Mouse (Mus musculus): ENCODE measurements around the gene Iba57. TPM values are rescaled to one million over a fixed set of nuclear protein-coding genes. Genes with fewer than 3 reads are reported as not detected.
"Not testable (repeated sequence)": the region's sequence is repeated elsewhere in the genome, so short reads cannot be mapped to it uniquely, and the experiment has no call there.

Iba57 gene
- 4.8 and 7.1 TPM in 2 replicates for polyA plus RNA-seq (2016; fragmentation: Nextera tagmentation; extraction: Ambion mirVana)

- peaks cover 16% of the 10 kb centered on the region for H3K36me3 ChIP-seq
- peak within 1 kb of the TSS; percentile 85 for H3K4me3 ChIP-seq
- peaks cover 3% of the 10 kb centered on the region; the same call in 1 of the 2 replicates for H3K27me3 ChIP-seq (ENCODE audit: insufficient read depth, poor library complexity, severe bottlenecking)
- peaks cover 24% of the 10 kb centered on the region for H3K4me1 ChIP-seq (replicated peaks)
- DNase-seq (ENCODE audit: low spot score), result peak; percentile 98
- no peaks in the 10 kb centered on the region for H3K9me3 ChIP-seq
- 4% methylated on average over 68 of the region's 68 CpGs for WGBS
- H3K27ac ChIP-seq, result peak within 1 kb of the TSS; percentile 98
Observed at GRCm38 (mm10) chr11:59163255-59164236, at the start of gene Iba57. Gene Iba57 (minus strand): TSS chr11:59163739.

- H3K27ac ChIP-seq, result no peak overlapping the region
- DNase-seq (ENCODE audit: low spot score), result no peak
- H3K4me3 ChIP-seq, result no peak overlapping the region
- H3K36me3 ChIP-seq, result peaks cover 87% of the 10 kb centered on the region
- H3K27me3 ChIP-seq (ENCODE audit: insufficient read depth, poor library complexity, severe bottlenecking), result no peaks in the 10 kb centered on the region
- H3K9me3 ChIP-seq, result no peaks in the 10 kb centered on the region
- peaks cover 27% of the 10 kb centered on the region for H3K4me1 ChIP-seq (replicated peaks)
- WGBS, result 95% methylated on average over 12 of the region's 12 CpGs
Observed at GRCm38 (mm10) chr11:59212892-59213494, 49.5 kb upstream of the Iba57 start.

GRCm38 (mm10) chr11:59212320-59212719, 48.8 kb upstream of the Iba57 start:
- Histone ChIP-seq H3K36me3 (peaks cover 80% of the 10 kb centered on the region), H3K4me1 (replicated peaks) (peaks cover 29% of the 10 kb centered on the region)
- not testable (repeated sequence) for H3K4me3 ChIP-seq; H3K27me3 ChIP-seq (ENCODE audit: insufficient read depth, poor library complexity, severe bottlenecking); DNase-seq (ENCODE audit: low spot score); H3K27ac ChIP-seq; H3K9me3 ChIP-seq
- WGBS, result 90% methylated on average over 12 of the region's 12 CpGs

GRCm38 (mm10) chr11:59211561-59211960, 48.0 kb upstream of the Iba57 start:
- H3K36me3 ChIP-seq, result peaks cover 77% of the 10 kb centered on the region
- not testable (repeated sequence) for DNase-seq (ENCODE audit: low spot score); H3K27me3 ChIP-seq (ENCODE audit: insufficient read depth, poor library complexity, severe bottlenecking)

GRCm38 (mm10) chr11:59210020-59210419, 46.5 kb upstream of the Iba57 start:
- Histone ChIP-seq H3K9me3 (no peaks in the 10 kb centered on the region), H3K27me3 (ENCODE audit: insufficient read depth, poor library complexity, severe bottlenecking) (no peaks in the 10 kb centered on the region), H3K4me1 (replicated peaks) (peaks cover 29% of the 10 kb centered on the region), H3K36me3 (peaks cover 79% of the 10 kb centered on the region), H3K27ac (no peak overlapping the region), H3K4me3 (no peak overlapping the region)
- DNase-seq (ENCODE audit: low spot score), result no peak
- WGBS, result 92% methylated on average over 4 of the region's 4 CpGs

More at GRCm38 (mm10) chr11:59211561-59211960, 48.0 kb upstream of the Iba57 start:
- not testable (repeated sequence) for H3K9me3 ChIP-seq, H3K4me3 ChIP-seq, H3K27ac ChIP-seq
- peaks cover 29% of the 10 kb centered on the region for H3K4me1 ChIP-seq (replicated peaks)
- 89% methylated on average over 9 of the region's 9 CpGs for WGBS

GRCm38 (mm10) chr11:59209580-59209979, 46.0 kb upstream of the Iba57 start:
- no peak for DNase-seq (ENCODE audit: low spot score)
- peaks cover 79% of the 10 kb centered on the region for H3K36me3 ChIP-seq
- H3K4me3 ChIP-seq, result peak overlapping the region; percentile 95

GRCm38 (mm10) chr11:59209003-59209441, 45.5 kb upstream of the Iba57 start:
- peak overlapping the region; percentile 94 for H3K27ac ChIP-seq
- peaks cover 79% of the 10 kb centered on the region for H3K36me3 ChIP-seq
- 12% methylated on average over 18 of the region's 18 CpGs for WGBS
- H3K4me1 ChIP-seq (replicated peaks), result peaks cover 29% of the 10 kb centered on the region
- no peaks in the 10 kb centered on the region for H3K9me3 ChIP-seq
- H3K27me3 ChIP-seq (ENCODE audit: insufficient read depth, poor library complexity, severe bottlenecking), result no peaks in the 10 kb centered on the region
- H3K4me3 ChIP-seq, result peak overlapping the region; percentile 95
- DNase-seq (ENCODE audit: low spot score), result peak; percentile 73

More at GRCm38 (mm10) chr11:59209580-59209979, 46.0 kb upstream of the Iba57 start:
- no peaks in the 10 kb centered on the region for H3K27me3 ChIP-seq (ENCODE audit: insufficient read depth, poor library complexity, severe bottlenecking)
- H3K27ac ChIP-seq, result no peak overlapping the region; the same call in 1 of the 2 replicates
- H3K9me3 ChIP-seq, result no peaks in the 10 kb centered on the region
- WGBS, result 81% methylated on average over 5 of the region's 5 CpGs
- H3K4me1 ChIP-seq (replicated peaks), result peaks cover 29% of the 10 kb centered on the region

GRCm38 (mm10) chr11:59208153-59208831, 44.8 kb upstream of the Iba57 start, which contains the start of gene 2310033P09Rik:
Gene 2310033P09Rik (plus strand): TSS chr11:59208321.
- Histone ChIP-seq H3K27ac (peak within 1 kb of the TSS; percentile 94), H3K27me3 (ENCODE audit: insufficient read depth, poor library complexity, severe bottlenecking) (no peaks in the 10 kb centered on the region), H3K36me3 (peaks cover 76% of the 10 kb centered on the region), H3K4me3 (peak within 1 kb of the TSS; percentile 95), H3K4me1 (replicated peaks) (peaks cover 29% of the 10 kb centered on the region), H3K9me3 (no peaks in the 10 kb centered on the region)
- DNase-seq (ENCODE audit: low spot score), result peak; percentile 96
- under 1% methylated on average over 67 of the region's 67 CpGs for WGBS

- H3K4me3 ChIP-seq, result peak within 1 kb of the TSS; percentile 89
- peak; percentile 95 for DNase-seq (ENCODE audit: low spot score)
- peak within 1 kb of the TSS; percentile 89 for H3K27ac ChIP-seq
- H3K27me3 ChIP-seq (ENCODE audit: insufficient read depth, poor library complexity, severe bottlenecking), result no peaks in the 10 kb centered on the region
- H3K4me1 ChIP-seq (replicated peaks), result peaks cover 17% of the 10 kb centered on the region
- WGBS, result under 1% methylated on average over 63 of the region's 63 CpGs
- H3K36me3 ChIP-seq, result peaks cover 45% of the 10 kb centered on the region
- H3K9me3 ChIP-seq, result no peaks in the 10 kb centered on the region
Observed at GRCm38 (mm10) chr11:59202081-59202995, 38.8 kb upstream of the Iba57 start, which contains the start of gene Mrpl55. Gene Mrpl55 (plus strand): TSS chr11:59202486.

- DNase-seq (ENCODE audit: low spot score), result no peak
- Histone ChIP-seq H3K27ac (peak overlapping the region; percentile 89), H3K9me3 (no peaks in the 10 kb centered on the region), H3K36me3 (peaks cover 39% of the 10 kb centered on the region), H3K4me3 (peak overlapping the region; percentile 89), H3K4me1 (replicated peaks) (peaks cover 17% of the 10 kb centered on the region), H3K27me3 (ENCODE audit: insufficient read depth, poor library complexity, severe bottlenecking) (no peaks in the 10 kb centered on the region)
- WGBS, result 35% methylated on average over 16 of the region's 16 CpGs
Observed at GRCm38 (mm10) chr11:59201216-59202002, 37.9 kb upstream of the Iba57 start.

GRCm38 (mm10) chr11:59196230-59196629, 32.7 kb upstream of the Iba57 start:
- Histone ChIP-seq H3K27ac (no peak overlapping the region), H3K27me3 (ENCODE audit: insufficient read depth, poor library complexity, severe bottlenecking) (no peaks in the 10 kb centered on the region), H3K36me3 (0 out of 2 replicates have a peak, but pooled peaks cover 12% of the 10 kb centered on the region), H3K4me1 (replicated peaks) (peaks cover 4% of the 10 kb centered on the region), H3K9me3 (no peaks in the 10 kb centered on the region), H3K4me3 (no peak overlapping the region)
- no peak for DNase-seq (ENCODE audit: low spot score)

Data from hindbrain, embryonic 10.5 days (tissue).